Mouse (Mus musculus): ENCODE measurements around the gene Olfr598.
"Not testable (repeated sequence)": the region's sequence is repeated elsewhere in the genome, so short reads cannot be mapped to it uniquely, and the experiment has no call there.

Gene Olfr598

DNA sequence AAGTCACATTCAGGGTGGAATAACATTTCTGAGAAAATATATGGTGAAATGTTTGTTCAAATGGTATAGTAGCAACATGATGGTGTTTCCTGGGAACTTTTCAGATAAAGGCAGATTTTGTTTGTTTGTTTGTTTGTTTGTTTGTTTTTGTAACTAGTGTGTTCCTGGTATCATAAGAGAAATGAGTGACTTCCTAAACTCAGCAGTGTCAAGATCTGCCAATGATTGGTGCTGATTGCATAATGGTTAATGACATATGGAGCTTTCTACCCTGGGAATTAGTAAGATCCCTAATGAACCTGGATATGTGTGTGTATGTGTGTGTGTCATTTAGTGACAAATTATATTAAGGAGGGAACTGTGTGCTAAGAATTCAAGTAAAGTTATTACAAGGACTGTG lies at the start of gene Olfr598:
Gene Olfr598 (plus strand): TSS at position 301 of the 400 bp plus-strand sequence.
- DNase-seq, result no peak

DNA sequence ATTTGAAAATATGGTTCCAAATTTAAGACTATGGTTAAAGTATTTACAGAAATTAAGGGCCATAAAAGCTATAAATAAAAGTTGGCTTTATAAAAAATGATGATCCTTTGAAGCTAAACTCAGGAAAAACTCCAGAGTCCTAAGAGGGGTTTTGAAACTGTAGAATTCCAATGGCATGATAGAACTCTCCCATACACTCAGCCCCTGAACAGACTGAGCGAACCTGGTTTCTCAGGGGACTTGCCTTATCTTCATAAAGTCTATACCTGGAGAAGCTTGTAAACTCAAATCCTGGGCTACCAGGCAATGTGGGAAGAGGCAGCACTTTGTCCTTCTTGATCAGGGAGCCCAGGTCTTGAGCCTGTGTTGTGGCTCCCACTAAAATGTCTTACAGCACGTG lies 18.0 kb upstream of the Olfr598 start, which contains the start of gene Olfr596:
Gene Olfr596 (plus strand): TSS at position 301 of the 400 bp plus-strand sequence.
- DNase-seq, result not testable (repeated sequence)

DNA sequence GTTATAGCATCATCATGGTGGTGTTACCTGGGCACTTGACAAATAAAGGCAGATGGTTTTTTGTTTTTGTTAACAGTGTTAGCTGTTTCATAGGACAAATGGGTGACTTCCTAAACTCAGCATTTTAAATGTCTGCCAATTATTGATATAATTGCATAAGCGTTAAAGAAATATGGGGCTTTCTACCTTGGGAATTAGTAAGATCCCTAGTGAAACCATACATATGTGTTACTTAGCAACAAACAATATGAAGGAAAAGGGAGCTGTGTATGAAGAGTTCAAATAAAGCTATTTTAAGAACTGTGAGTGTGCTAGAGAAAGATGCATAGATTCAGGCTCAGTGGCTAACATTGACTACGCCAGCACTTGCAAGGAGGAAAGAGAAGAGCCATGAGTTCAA lies 7.4 kb upstream of the Olfr598 start, which contains the start of gene Olfr597:
Gene Olfr597 (plus strand): TSS at position 301 of the 400 bp plus-strand sequence.
- not testable (repeated sequence) for DNase-seq

GRCm38 (mm10) chr7:103335617-103336016 lies 12.2 kb downstream of the Olfr598 start, which contains the start of gene Olfr599:
Olfr599 (plus strand) TSS chr7:103335917.
- no peak for DNase-seq

GRCm38 (mm10) chr7:103349569-103349968 lies 26.2 kb downstream of the Olfr598 start, which contains the start of gene Olfr600:
Olfr600 (minus strand) TSS chr7:103349669.
- DNase-seq, result no peak

DNA sequence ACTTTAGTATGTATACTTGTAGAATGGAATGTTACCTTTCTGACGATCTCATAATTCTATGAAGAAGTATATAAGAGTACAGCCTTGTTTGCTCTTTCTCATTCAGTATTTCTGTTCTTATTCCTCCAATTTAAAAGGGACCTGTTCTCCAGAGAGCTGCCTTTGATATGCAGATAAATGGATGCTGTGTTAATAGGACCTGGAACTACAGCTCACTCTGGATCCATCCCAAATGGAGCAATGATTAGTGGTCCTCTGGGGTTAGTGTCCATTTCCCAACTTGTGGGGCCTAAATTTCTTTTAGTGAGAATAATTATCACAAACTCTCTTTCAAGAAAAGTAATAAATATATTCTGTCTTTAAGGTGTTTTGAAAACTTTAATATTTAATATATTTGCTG lies 39.2 kb downstream of the Olfr598 start, which contains the start of gene Olfr601:
Gene Olfr601 (minus strand): TSS at position 101 of the 400 bp plus-strand sequence.
- DNase-seq, result no peak

Measured in right cerebral cortex, postnatal 14 days (tissue).